8 mouse cellular contexts compared by ENCODE assay signal in the genomic region with DNA sequence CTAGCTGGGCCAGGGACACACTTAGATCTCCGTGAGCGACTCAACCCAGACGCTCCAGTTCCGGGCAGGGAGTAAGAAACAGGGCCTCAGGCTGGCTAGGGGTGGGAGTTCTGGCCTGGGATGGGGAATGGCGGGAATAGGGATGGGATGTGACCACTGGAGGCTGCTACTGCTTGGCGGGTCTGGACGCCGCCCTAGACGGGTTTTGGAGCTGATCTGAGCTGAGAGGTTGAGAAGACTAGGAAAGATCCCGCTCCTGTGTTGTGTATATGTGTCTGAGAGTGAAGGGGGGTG. TPM values are rescaled to one million over a fixed set of nuclear protein-coding genes. Genes with fewer than 3 reads are reported as not detected.
DNase-seq lines count a peak whose midpoint lies in the region; ATAC-seq and TF ChIP-seq lines count a peak whose summit lies in the region.

No protein-coding gene starts in this region.

- H3K4me3 ChIP-seq in megakaryocyte, embryonic 14.5 days (replicated peaks) = peak overlapping the region; percentile 92
- H3K4me3 ChIP-seq in forebrain, embryonic 12.5 days (replicated peaks) = peak overlapping the region; percentile 62
- peak overlapping the region; percentile 78 for H3K4me3 ChIP-seq in limb, embryonic 13.5 days
- H3K4me3 ChIP-seq in small intestine, adult 2 months (ENCODE audit: low read depth, low read length) = peak overlapping the region; percentile 95

- no peaks in the 10 kb centered on the region for H3K9me3 ChIP-seq in megakaryocyte, embryonic 14.5 days
- no peaks in the 10 kb centered on the region for H3K9me3 ChIP-seq in forebrain, embryonic 12.5 days
- H3K9me3 ChIP-seq in limb, embryonic 13.5 days = no peaks in the 10 kb centered on the region

- H3K27ac ChIP-seq in forebrain, embryonic 12.5 days = 0 out of 2 replicates have a peak overlapping the region, but pooled peaks have one; percentile 6
- peak overlapping the region; percentile 90 for H3K27ac ChIP-seq in limb, embryonic 13.5 days
- peak overlapping the region; percentile 90 for H3K27ac ChIP-seq in small intestine, adult 2 months (ENCODE audit: insufficient read depth, low read depth, low read length)

- TF ChIP-seq POLR2A in small intestine, adult 2 months (IDR thresholded peaks at IDR 0.05; ENCODE audit: low read depth, low read length) = no peak

- peaks cover 33% of the 10 kb centered on the region for H3K36me3 ChIP-seq in megakaryocyte, embryonic 14.5 days (replicated peaks; ENCODE audit: low read length)
- peaks cover 6% of the 10 kb centered on the region; the same call in 1 of the 2 replicates for H3K36me3 ChIP-seq in forebrain, embryonic 12.5 days (replicated peaks)
- H3K36me3 ChIP-seq in limb, embryonic 13.5 days = peaks cover 27% of the 10 kb centered on the region
- peaks cover 22% of the 10 kb centered on the region for H3K36me3 ChIP-seq in small intestine, adult 2 months (ENCODE audit: control insufficient read depth, insufficient read depth, low read length)

- peak overlapping the region; percentile 73 for H3K9ac ChIP-seq in forebrain, embryonic 12.5 days
- H3K9ac ChIP-seq in limb, embryonic 13.5 days = peak overlapping the region; percentile 85

- no peak for DNase-seq in right cerebral cortex, postnatal 14 days
- DNase-seq in adrenal gland, adult (ENCODE audit: inconsistent age in 2 of 2, low spot score in 1 of 2) = no peak

- ATAC-seq in megakaryocyte, adult 5-6 weeks (ENCODE audit: poor library complexity, severe bottlenecking) = no peak
- peak; percentile 34; the same call in 1 of the 2 replicates for ATAC-seq in forebrain, embryonic 12.5 days (ENCODE audit: low FRiP score)
- peak; percentile 12 for ATAC-seq in limb, embryonic 13.5 days (ENCODE audit: low FRiP score, low read depth)
- no peak for ATAC-seq in CD4-positive, CD25-positive, alpha-beta regulatory T cell, adult 4 months

- H3K27me3 ChIP-seq in megakaryocyte, embryonic 14.5 days (replicated peaks) = peaks cover 6% of the 10 kb centered on the region
- peaks cover 30% of the 10 kb centered on the region for H3K27me3 ChIP-seq in forebrain, embryonic 12.5 days
- peaks cover 18% of the 10 kb centered on the region for H3K27me3 ChIP-seq in limb, embryonic 13.5 days
- H3K27me3 ChIP-seq in small intestine, adult 2 months (ENCODE audit: control insufficient read depth, insufficient read depth, low read length) = no peaks in the 10 kb centered on the region

- peak overlapping the region; percentile 95 for H3K4me2 ChIP-seq in forebrain, embryonic 12.5 days
- peak overlapping the region; percentile 91 for H3K4me2 ChIP-seq in limb, embryonic 13.5 days (replicated peaks)

- 0 out of 2 replicates have a peak, but pooled peaks have one; percentile 9 for TF ChIP-seq CTCF in small intestine, adult 2 months (IDR thresholded peaks at IDR 0.05; ENCODE audit: extremely low read depth, insufficient read length, insufficient replicate concordance, low read depth, low read length)

- WGBS in forebrain, embryonic 12.5 days = 2% methylated on average over 10 of the region's 10 CpGs
- under 1% methylated on average over 10 of the region's 10 CpGs for WGBS in limb, embryonic 13.5 days
- 21% methylated on average over 10 of the region's 10 CpGs for WGBS in small intestine, adult 2 months

- H3K4me1 ChIP-seq in megakaryocyte, embryonic 14.5 days = peaks cover 78% of the 10 kb centered on the region
- H3K4me1 ChIP-seq in forebrain, embryonic 12.5 days = peaks cover 43% of the 10 kb centered on the region
- peaks cover 48% of the 10 kb centered on the region for H3K4me1 ChIP-seq in limb, embryonic 13.5 days
- peaks cover 48% of the 10 kb centered on the region for H3K4me1 ChIP-seq in small intestine, adult 2 months (ENCODE audit: control insufficient read depth, insufficient read depth, insufficient read length, low read length)

RNA-seq across cellular contexts. Expression of a gene that starts 1.1 kb away (rescaled TPM):
- polyA plus RNA-seq in megakaryocyte, embryonic 14.5 days (2012; ENCODE audit: insufficient read depth, low replicate concordance) = 103 and 229 TPM in 2 replicates
- 1.4 and 2.1 TPM in 2 replicates for total RNA-seq in megakaryocyte, adult 5-6 weeks (2015)
- total RNA-seq in megakaryocyte, adult 5-6 weeks (2017) = 2.9 and 3.7 TPM in 2 replicates
- polyA plus RNA-seq in forebrain, embryonic 12.5 days (2016; fragmentation: Nextera tagmentation; extraction: Ambion mirVana) = 69.5 and 73.1 TPM in 2 replicates
- polyA plus RNA-seq in limb, embryonic 13.5 days (2015; fragmentation: Nextera tagmentation; extraction: Ambion mirVana) = 196 and 197 TPM in 2 replicates
- polyA plus RNA-seq in small intestine, adult 2 months (2012; rRNA removed) = 143 and 197 TPM in 2 replicates
- polyA plus RNA-seq in CD4-positive, CD25-positive, alpha-beta regulatory T cell, adult 4 months (2017; shearing (Covaris generic)) = 1 to 10 TPM; 7.4 to 7.8 TPM

RNA-seq across cellular contexts. Expression of a gene that starts 7.6 kb away (rescaled TPM):
- not detected in 2 replicates for polyA plus RNA-seq in megakaryocyte, embryonic 14.5 days (2012; ENCODE audit: insufficient read depth, low replicate concordance)
- total RNA-seq in megakaryocyte, adult 5-6 weeks (2015) = 0.16 TPM in 1 of 2 replicates, not detected in the other
- total RNA-seq in megakaryocyte, adult 5-6 weeks (2017) = 0.04 TPM in 1 of 2 replicates, not detected in the other
- 0.23 TPM in 1 of 2 replicates, not detected in the other for polyA plus RNA-seq in forebrain, embryonic 12.5 days (2016; fragmentation: Nextera tagmentation; extraction: Ambion mirVana)
- polyA plus RNA-seq in limb, embryonic 13.5 days (2015; fragmentation: Nextera tagmentation; extraction: Ambion mirVana) = 0.23 and 0.26 TPM in 2 replicates
- 0.08 and 0.30 TPM in 2 replicates for polyA plus RNA-seq in small intestine, adult 2 months (2012; rRNA removed)
- 1 to 10 TPM in 1 of 2 experiments, under 1 TPM in 1; 0.67 to 1.2 TPM for polyA plus RNA-seq in CD4-positive, CD25-positive, alpha-beta regulatory T cell, adult 4 months (2017; shearing (Covaris generic))

RNA-seq across cellular contexts. Expression of a gene that starts 8.4 kb away (rescaled TPM):
- polyA plus RNA-seq in megakaryocyte, embryonic 14.5 days (2012; ENCODE audit: insufficient read depth, low replicate concordance) = 2.1 and 6.0 TPM in 2 replicates
- total RNA-seq in megakaryocyte, adult 5-6 weeks (2015) = 0.41 and 0.56 TPM in 2 replicates
- total RNA-seq in megakaryocyte, adult 5-6 weeks (2017) = 0.24 and 0.44 TPM in 2 replicates
- polyA plus RNA-seq in forebrain, embryonic 12.5 days (2016; fragmentation: Nextera tagmentation; extraction: Ambion mirVana) = 1.0 and 1.5 TPM in 2 replicates
- polyA plus RNA-seq in limb, embryonic 13.5 days (2015; fragmentation: Nextera tagmentation; extraction: Ambion mirVana) = 2.8 and 3.4 TPM in 2 replicates
- 35.1 and 45.3 TPM in 2 replicates for polyA plus RNA-seq in small intestine, adult 2 months (2012; rRNA removed)
- 10 to 100 TPM; 14.5 to 29.2 TPM for polyA plus RNA-seq in CD4-positive, CD25-positive, alpha-beta regulatory T cell, adult 4 months (2017; shearing (Covaris generic))

RNA-seq across cellular contexts. Expression of a gene that starts 29.1 kb away (rescaled TPM):
- polyA plus RNA-seq in megakaryocyte, embryonic 14.5 days (2012; ENCODE audit: insufficient read depth, low replicate concordance) = 38.5 and 66.3 TPM in 2 replicates
- 8.3 and 8.4 TPM in 2 replicates for total RNA-seq in megakaryocyte, adult 5-6 weeks (2015)
- 3.8 TPM in 2 replicates for total RNA-seq in megakaryocyte, adult 5-6 weeks (2017)
- polyA plus RNA-seq in forebrain, embryonic 12.5 days (2016; fragmentation: Nextera tagmentation; extraction: Ambion mirVana) = 15.7 and 20.6 TPM in 2 replicates
- polyA plus RNA-seq in limb, embryonic 13.5 days (2015; fragmentation: Nextera tagmentation; extraction: Ambion mirVana) = 71.7 and 74.9 TPM in 2 replicates
- polyA plus RNA-seq in small intestine, adult 2 months (2012; rRNA removed) = 34.9 and 46.1 TPM in 2 replicates
- 10 to 100 TPM; 27.8 to 49.0 TPM for polyA plus RNA-seq in CD4-positive, CD25-positive, alpha-beta regulatory T cell, adult 4 months (2017; shearing (Covaris generic))

Comparison
In these comparisons a context has a peak if more than half of its experiments do, and no peak if none do; other contexts are left out.
1. ATAC-seq: peak in forebrain, embryonic 12.5 days (single experiment) and limb, embryonic 13.5 days (single experiment); none in megakaryocyte, adult 5-6 weeks (single experiment) and CD4-positive, CD25-positive, alpha-beta regulatory T cell, adult 4 months (single experiment).
2. H3K27ac ChIP-seq: peak in every context shown above with its lines; median percentile 90 in limb, embryonic 13.5 days; 90 in small intestine, adult 2 months; 6 in forebrain, embryonic 12.5 days.
3. Peak in every context shown above with its lines, with median percentiles within 50 percentile points of each other: H3K4me3 ChIP-seq.